Mouse (Mus musculus) thymus, adult 18-20 months (tissue): ENCODE data around the gene Mmp17.
"Not testable (repeated sequence)": the region's sequence is repeated elsewhere in the genome, so short reads cannot be mapped to it uniquely, and the experiment has no call there.

Source experiments
- DNase-seq, 2 experiments: peaks; one replicate each; pipeline ENCODE4 v3.0.0; 2022; ENCODE audit warnings: mixed read lengths in 2 of 2

Mmp17 gene

GRCm38 (mm10) chr5:129594116-129595114, 10.4 kb downstream of the Mmp17 start:
- DNase-seq: peak; percentile 46 to 52

- DNase-seq: no peak
These were observed 18.1 kb downstream of the Mmp17 start for GRCm38 (mm10) chr5:129602071-129602487.

GRCm38 (mm10) chr5:129607476-129607875, 23.5 kb downstream of the Mmp17 start:
- no peak for DNase-seq

- no peak for DNase-seq
These were observed 27.1 kb downstream of the Mmp17 start for GRCm38 (mm10) chr5:129611060-129611459.

GRCm38 (mm10) chr5:129620600-129620999, 36.6 kb downstream of the Mmp17 start:
- not testable (repeated sequence) for DNase-seq

- DNase-seq: no peak
These were observed 37.4 kb downstream of the Mmp17 start for GRCm38 (mm10) chr5:129621361-129621760.

GRCm38 (mm10) chr5:129626099-129626498, 42.1 kb downstream of the Mmp17 start:
- no peak for DNase-seq

GRCm38 (mm10) chr5:129626586-129626985, 42.6 kb downstream of the Mmp17 start:
- not testable (repeated sequence) for DNase-seq

GRCm38 (mm10) chr5:129632270-129633250, 48.6 kb downstream of the Mmp17 start:
- DNase-seq: not testable (repeated sequence)

GRCm38 (mm10) chr5:129650858-129651257, 66.9 kb downstream of the Mmp17 start:
- no peak for DNase-seq

- no peak for DNase-seq
These were observed 73.0 kb downstream of the Mmp17 start for GRCm38 (mm10) chr5:129657016-129657415.

- DNase-seq: no peak
These were observed 74.0 kb downstream of the Mmp17 start for GRCm38 (mm10) chr5:129657931-129658330.
